Mouse (Mus musculus) lung, embryonic 15.5 days (tissue): Measurements from ENCODE around the gene Tmem219. TPM values are rescaled to one million over a fixed set of nuclear protein-coding genes. Genes with fewer than 3 reads are reported as not detected.
"Not testable (repeated sequence)": the region's sequence is repeated elsewhere in the genome, so short reads cannot be mapped to it uniquely, and the experiment has no call there.

Experiments
- ATAC-seq: fragments of 200-750 bp; cut with Nextera tagmentation; 2 replicates; pipeline ENCODE4 v1.8.0; 2017; ENCODE audit warnings: moderate number of reproducible peaks, borderline replicate concordance; ENCODE audit not compliant: low FRiP score, low TSS enrichment; ENCODE audit errors: extremely low read depth
- H3K27ac ChIP-seq: fragments of 300-500 bp; sonication (generic); 2 replicates; pipeline ENCODE4 v1.5.1; 2015; ENCODE audit warnings: moderate library complexity, mild to moderate bottlenecking, inconsistent platforms
- H3K27me3 ChIP-seq: fragments of 300-500 bp; sonication (generic); 2 replicates; pipeline ENCODE4 v1.6.1; 2015; ENCODE audit warnings: inconsistent platforms
- H3K36me3 ChIP-seq: fragments of 300-500 bp; sonication (generic); 2 replicates; pipeline ENCODE4 v1.6.1; 2015; ENCODE audit warnings: inconsistent platforms
- H3K4me1 ChIP-seq: fragments of 300-500 bp; sonication (generic); 2 replicates; pipeline ENCODE4 v1.6.1; 2015; ENCODE audit warnings: inconsistent platforms
- H3K4me2 ChIP-seq: fragments of 300-500 bp; sonication (generic); 2 replicates; pipeline ENCODE4 v1.6.1; 2015; ENCODE audit warnings: inconsistent platforms, mild to moderate bottlenecking, moderate library complexity
- H3K4me3 ChIP-seq: fragments of 300-500 bp; sonication (generic); 2 replicates; pipeline ENCODE4 v1.5.1; 2015; ENCODE audit warnings: mild to moderate bottlenecking, inconsistent platforms
- H3K9ac ChIP-seq: fragments of 300-500 bp; sonication (generic); 2 replicates; pipeline ENCODE4 v1.6.1; 2015; ENCODE audit warnings: inconsistent platforms
- H3K9me3 ChIP-seq: fragments of 300-500 bp; sonication (generic); 2 replicates; pipeline ENCODE4 v1.6.1; 2016; ENCODE audit warnings: inconsistent platforms
- WGBS: fragments of 180-500 bp; shearing (Covaris S2); methylation state at CpG from one replicate; pipeline ENCODE4 v1.1.7; 2015; 5-methylcytosine and 5-hydroxymethylcytosine counted together
- polyA plus RNA-seq: library from polyadenylated mRNA; unstranded; fragments of >200 nt; fragmentation: Nextera tagmentation; extraction: Ambion mirVana; gene quantifications from 2 replicates; pipeline ENCODE4 v1.2.1, GENCODE M21; 2015

Gene Tmem219
- polyA plus RNA-seq, 1 experiment from 2014 or later = 31.6 TPM

- 64% methylated on average over 4 of the region's 4 CpGs for WGBS
- H3K4me2 ChIP-seq = no peak overlapping the region
- H3K9me3 ChIP-seq = no peaks in the 10 kb centered on the region
- no peaks in the 10 kb centered on the region for H3K4me1 ChIP-seq
- H3K9ac ChIP-seq = no peak overlapping the region
- no peaks in the 10 kb centered on the region for H3K27me3 ChIP-seq
- no peak for ATAC-seq
- no peaks in the 10 kb centered on the region for H3K36me3 ChIP-seq
- H3K27ac ChIP-seq = no peak overlapping the region
- no peak overlapping the region for H3K4me3 ChIP-seq
Measured at GRCm38 (mm10) chr7:126919973-126920372, 2.7 kb downstream of the Tmem219 start.

GRCm38 (mm10) chr7:126918356-126918755 lies 4.4 kb downstream of the Tmem219 start:
- not testable (repeated sequence) for H3K4me2 ChIP-seq, ATAC-seq, H3K4me1 ChIP-seq, H3K9me3 ChIP-seq, H3K4me3 ChIP-seq, H3K27ac ChIP-seq, H3K36me3 ChIP-seq, H3K27me3 ChIP-seq, H3K9ac ChIP-seq
- WGBS = 15% methylated on average over 4 of the region's 4 CpGs

GRCm38 (mm10) chr7:126914844-126915243 lies 7.9 kb downstream of the Tmem219 start:
- H3K27ac ChIP-seq = no peak overlapping the region
- no peak for ATAC-seq
- no peak overlapping the region for H3K9ac ChIP-seq
- H3K4me2 ChIP-seq = no peak overlapping the region
- H3K27me3 ChIP-seq = no peaks in the 10 kb centered on the region
- WGBS = 62% methylated on average over 3 of the region's 3 CpGs
- H3K36me3 ChIP-seq = no peaks in the 10 kb centered on the region
- H3K4me1 ChIP-seq = no peaks in the 10 kb centered on the region
- no peak overlapping the region for H3K4me3 ChIP-seq
- no peaks in the 10 kb centered on the region for H3K9me3 ChIP-seq

GRCm38 (mm10) chr7:126905590-126905989 lies 17.1 kb downstream of the Tmem219 start:
- no peak overlapping the region for H3K27ac ChIP-seq
- H3K4me2 ChIP-seq = no peak overlapping the region
- no peak overlapping the region for H3K9ac ChIP-seq
- 51% methylated on average over 3 of the region's 3 CpGs for WGBS
- no peak for ATAC-seq
- no peaks in the 10 kb centered on the region for H3K9me3 ChIP-seq
- H3K27me3 ChIP-seq = no peaks in the 10 kb centered on the region
- no peak overlapping the region for H3K4me3 ChIP-seq
- H3K36me3 ChIP-seq = no peaks in the 10 kb centered on the region
- H3K4me1 ChIP-seq = no peaks in the 10 kb centered on the region

- H3K9ac ChIP-seq, H3K27me3 ChIP-seq, H3K4me3 ChIP-seq, H3K9me3 ChIP-seq, H3K36me3 ChIP-seq, ATAC-seq, H3K4me2 ChIP-seq, H3K27ac ChIP-seq: not testable (repeated sequence)
- peaks cover 15% of the 10 kb centered on the region for H3K4me1 ChIP-seq
- 93% methylated on average over 7 of the region's 9 CpGs for WGBS
Measured at GRCm38 (mm10) chr7:126899781-126900180, 22.9 kb downstream of the Tmem219 start.

- Histone ChIP-seq H3K9me3 (no peaks in the 10 kb centered on the region), H3K36me3 (no peaks in the 10 kb centered on the region), H3K4me3 (peak overlapping the region; percentile 64), H3K27me3 (no peaks in the 10 kb centered on the region), H3K4me1 (peaks cover 15% of the 10 kb centered on the region), H3K9ac (peak overlapping the region; percentile 64), H3K27ac (peak overlapping the region; percentile 45), H3K4me2 (peak overlapping the region; percentile 80)
- ATAC-seq = peak; percentile 94
- 10% methylated on average over 37 of the region's 37 CpGs for WGBS
Measured at GRCm38 (mm10) chr7:126898102-126898990, 24.4 kb downstream of the Tmem219 start.

- Histone ChIP-seq H3K27me3 (no peaks in the 10 kb centered on the region), H3K4me2 (peak overlapping the region; percentile 80), H3K4me3 (peak overlapping the region; percentile 64), H3K36me3 (no peaks in the 10 kb centered on the region), H3K9me3 (no peaks in the 10 kb centered on the region), H3K9ac (peak overlapping the region; percentile 64), H3K27ac (peak overlapping the region; percentile 45), H3K4me1 (peaks cover 15% of the 10 kb centered on the region)
- peak; percentile 72; the same call in 1 of the 2 replicates for ATAC-seq
- 16% methylated on average over 16 of the region's 16 CpGs for WGBS
Measured at GRCm38 (mm10) chr7:126897390-126898101, 25.2 kb downstream of the Tmem219 start.

- 84% methylated on average over 5 of the region's 5 CpGs for WGBS
Measured at GRCm38 (mm10) chr7:126896912-126897311, 25.8 kb downstream of the Tmem219 start.

GRCm38 (mm10) chr7:126888852-126889251 lies 33.9 kb downstream of the Tmem219 start:
- ATAC-seq = no peak
- WGBS = 33% methylated on average over 7 of the region's 7 CpGs
- H3K4me3 ChIP-seq = no peak overlapping the region
- H3K4me2 ChIP-seq = no peak overlapping the region
- no peak overlapping the region for H3K27ac ChIP-seq
- H3K27me3 ChIP-seq = no peaks in the 10 kb centered on the region
- no peaks in the 10 kb centered on the region for H3K9me3 ChIP-seq
- peaks cover 8% of the 10 kb centered on the region; the same call in 1 of the 2 replicates for H3K36me3 ChIP-seq
- H3K4me1 ChIP-seq = peaks cover 4% of the 10 kb centered on the region; the same call in 1 of the 2 replicates
- no peak overlapping the region for H3K9ac ChIP-seq

More at GRCm38 (mm10) chr7:126896912-126897311, 25.8 kb downstream of the Tmem219 start:
- no peak overlapping the region for H3K9ac ChIP-seq
- H3K36me3 ChIP-seq = peaks cover under 1% of the 10 kb centered on the region; the same call in 1 of the 2 replicates
- H3K4me1 ChIP-seq = peaks cover 15% of the 10 kb centered on the region
- H3K9me3 ChIP-seq = no peaks in the 10 kb centered on the region
- H3K4me2 ChIP-seq = peak overlapping the region; percentile 80; the same call in 1 of the 2 replicates
- no peak overlapping the region for H3K4me3 ChIP-seq
- ATAC-seq = no peak
- no peaks in the 10 kb centered on the region for H3K27me3 ChIP-seq
- H3K27ac ChIP-seq = no peak overlapping the region

GRCm38 (mm10) chr7:126887281-126887680 lies 35.4 kb downstream of the Tmem219 start:
- Histone ChIP-seq H3K27me3 (no peaks in the 10 kb centered on the region), H3K9me3 (no peaks in the 10 kb centered on the region), H3K9ac (no peak overlapping the region), H3K4me1 (peaks cover 15% of the 10 kb centered on the region), H3K36me3 (peaks cover 8% of the 10 kb centered on the region; the same call in 1 of the 2 replicates), H3K4me3 (no peak overlapping the region), H3K4me2 (no peak overlapping the region), H3K27ac (no peak overlapping the region)
- 46% methylated on average over 5 of the region's 5 CpGs for WGBS
- no peak for ATAC-seq

- H3K36me3 ChIP-seq = peaks cover 9% of the 10 kb centered on the region
- peak within 1 kb of the TSS; percentile 83 for H3K4me2 ChIP-seq
- H3K27ac ChIP-seq = peak within 1 kb of the TSS; percentile 96
- peaks cover 30% of the 10 kb centered on the region for H3K4me1 ChIP-seq
- under 1% methylated on average over 56 of the region's 56 CpGs for WGBS
- no peaks in the 10 kb centered on the region for H3K27me3 ChIP-seq
- no peaks in the 10 kb centered on the region for H3K9me3 ChIP-seq
- H3K4me3 ChIP-seq = peak within 1 kb of the TSS; percentile 88
- peak; percentile 96 for ATAC-seq
- H3K9ac ChIP-seq = peak within 1 kb of the TSS; percentile 97
Measured at GRCm38 (mm10) chr7:126884286-126885164, 38.2 kb downstream of the Tmem219 start, which contains the start of gene Taok2. TSS of gene Taok2 (minus strand) at chr7:126884703.
